Mouse (Mus musculus) hindbrain, postnatal 0 days (tissue): ENCODE results near the gene Dab2ip. TPM values are rescaled to one million over a fixed set of nuclear protein-coding genes. Genes with fewer than 3 reads are reported as not detected.

Experiments used
- ATAC-seq: fragments of 200-750 bp; cut with Nextera tagmentation; 2 replicates; pipeline ENCODE4 v1.8.0; 2017; ENCODE audit warnings: mild to moderate bottlenecking, moderate TSS enrichment, moderate library complexity
- DNase-seq: peaks from one replicate; pipeline ENCODE4 v3.0.0-alpha.2; 2015; ENCODE audit warnings: low spot score
- H3K27ac ChIP-seq: fragments of 300-500 bp; sonication (generic); 2 replicates; pipeline ENCODE4 v1.5.1; 2014; ENCODE audit warnings: mild to moderate bottlenecking
- H3K27me3 ChIP-seq: fragments of 300-500 bp; sonication (generic); 2 replicates; pipeline ENCODE4 v1.6.1; 2014; ENCODE audit warnings: low read length, mixed read lengths; ENCODE audit not compliant: insufficient read depth
- H3K36me3 ChIP-seq: fragments of 300-500 bp; sonication (generic); 2 replicates; pipeline ENCODE4 v1.6.1; 2014; ENCODE audit warnings: low read length, mixed read lengths; ENCODE audit not compliant: insufficient read depth
- H3K4me1 ChIP-seq: fragments of 300-500 bp; sonication (generic); 2 replicates; pipeline ENCODE4 v1.6.1; 2014; ENCODE audit warnings: antibody characterized with exemption, low read length, mixed read lengths; ENCODE audit not compliant: insufficient read depth
- H3K4me2 ChIP-seq: fragments of 300-500 bp; sonication (generic); 2 replicates; pipeline ENCODE4 v1.6.1; 2014; ENCODE audit warnings: low read depth, mild to moderate bottlenecking, low read length, moderate library complexity, mixed read lengths
- H3K4me3 ChIP-seq: fragments of 300-500 bp; sonication (generic); 2 replicates; pipeline ENCODE4 v1.5.1; 2014; ENCODE audit warnings: low read length
- H3K9ac ChIP-seq: fragments of 300-500 bp; sonication (generic); replicated peaks from 2 replicates; pipeline ENCODE4 v1.6.1; 2014; ENCODE audit warnings: mild to moderate bottlenecking, low read length, moderate library complexity, mixed read lengths
- H3K9me3 ChIP-seq: fragments of 300-500 bp; sonication (generic); 2 replicates; pipeline ENCODE4 v1.6.1; 2016; ENCODE audit warnings: low read length, mixed read lengths
- CTCF ChIP-seq: IDR thresholded peaks from 2 replicates; pipeline ENCODE4 v1.5.1; 2016; ENCODE audit warnings: antibody characterized with exemption, control low read depth, low read depth
- WGBS: fragments of 180-500 bp; shearing (Covaris S2); extraction: QIAGEN DNeasy Blood & Tissue Kit; methylation state at CpG from one replicate; pipeline ENCODE4 v1.1.7; 2014; 5-methylcytosine and 5-hydroxymethylcytosine counted together
- polyA plus RNA-seq: library from polyadenylated mRNA; unstranded; fragments of >200 nt; fragmentation: Nextera tagmentation; extraction: Ambion mirVana; gene quantifications from 2 replicates; pipeline ENCODE4 v1.2.1, GENCODE M21; 2015
- total RNA-seq: library from RNA; depleted of rRNA; stranded (reverse); fragments of >200 nt; gene quantifications from 2 replicates; pipeline ENCODE4 v1.2.3, GENCODE M21; 2014

Dab2ip gene
- total and polyA plus RNA-seq, 2 experiments from 2014 or later = 64.5 to 161 TPM

- ATAC-seq (no peak), DNase-seq (no peak)
- no peak overlapping the region for H3K4me3 ChIP-seq
- no peaks in the 10 kb centered on the region for H3K27me3 ChIP-seq
- no peaks in the 10 kb centered on the region; the same call in 1 of the 2 replicates for H3K4me1 ChIP-seq
- no peak overlapping the region for H3K9ac ChIP-seq
- no peak for TF ChIP-seq CTCF
- H3K9me3 ChIP-seq = no peaks in the 10 kb centered on the region
- H3K4me2 ChIP-seq = no peak overlapping the region
- H3K27ac ChIP-seq = no peak overlapping the region
- 85% methylated on average over 7 of the region's 7 CpGs for WGBS
- H3K36me3 ChIP-seq = no peaks in the 10 kb centered on the region
Observed at GRCm38 (mm10) chr2:35642224-35642623, 84.2 kb downstream of the Dab2ip start.

DNA sequence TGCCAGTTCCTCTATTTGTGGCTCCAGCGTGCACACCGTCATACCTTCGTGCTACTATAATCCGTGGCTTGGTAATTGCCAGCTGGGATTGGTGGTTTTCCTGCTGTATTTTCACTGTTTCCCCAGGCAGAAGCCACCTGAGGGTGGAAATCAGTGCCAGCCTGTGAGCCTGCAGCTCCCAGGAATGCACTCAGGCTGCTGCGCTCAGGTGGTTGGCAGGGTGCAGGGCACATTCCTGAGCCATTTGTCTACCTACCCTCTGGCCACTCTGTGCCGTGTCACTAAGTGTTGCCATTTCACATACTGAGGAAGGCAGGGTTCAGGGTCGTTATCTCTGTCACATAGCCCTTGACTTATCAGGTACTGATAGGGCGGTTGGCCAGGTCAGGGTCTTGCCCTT, 88.5 kb downstream of the Dab2ip start:
- DNase-seq (no peak), ATAC-seq (no peak)
- H3K36me3 ChIP-seq = no peaks in the 10 kb centered on the region
- no peaks in the 10 kb centered on the region for H3K4me1 ChIP-seq
- WGBS = 89% methylated on average over 8 of the region's 8 CpGs
- no peak overlapping the region for H3K27ac ChIP-seq
- no peaks in the 10 kb centered on the region for H3K9me3 ChIP-seq
- no peak overlapping the region for H3K9ac ChIP-seq
- no peak overlapping the region for H3K4me3 ChIP-seq
- no peak overlapping the region for H3K4me2 ChIP-seq
- no peaks in the 10 kb centered on the region for H3K27me3 ChIP-seq
- TF ChIP-seq CTCF = no peak

- TF ChIP-seq CTCF = peak; percentile 90
- Histone ChIP-seq H3K4me1 (no peaks in the 10 kb centered on the region), H3K4me2 (no peak overlapping the region), H3K36me3 (no peaks in the 10 kb centered on the region), H3K27ac (no peak overlapping the region), H3K4me3 (no peak overlapping the region), H3K27me3 (no peaks in the 10 kb centered on the region), H3K9me3 (no peaks in the 10 kb centered on the region), H3K9ac (no peak overlapping the region)
- ATAC-seq (peak; percentile 73), DNase-seq (peak; percentile 75)
- 33% methylated on average over 4 of the region's 4 CpGs for WGBS
Observed at GRCm38 (mm10) chr2:35649708-35650107, 91.6 kb downstream of the Dab2ip start.

- H3K4me3 ChIP-seq = no peak overlapping the region
- WGBS = 50% methylated on average over 6 of the region's 6 CpGs
- no peak overlapping the region for H3K27ac ChIP-seq
- H3K4me2 ChIP-seq = no peak overlapping the region
- no peaks in the 10 kb centered on the region for H3K36me3 ChIP-seq
- H3K4me1 ChIP-seq = no peaks in the 10 kb centered on the region
- ATAC-seq = peak; percentile 67
- no peak overlapping the region for H3K9ac ChIP-seq
- TF ChIP-seq CTCF = peak; percentile 61
- H3K9me3 ChIP-seq = no peaks in the 10 kb centered on the region
- peak; percentile 74 for DNase-seq
- no peaks in the 10 kb centered on the region for H3K27me3 ChIP-seq
Observed at GRCm38 (mm10) chr2:35651297-35651731, 93.2 kb downstream of the Dab2ip start.

DNA sequence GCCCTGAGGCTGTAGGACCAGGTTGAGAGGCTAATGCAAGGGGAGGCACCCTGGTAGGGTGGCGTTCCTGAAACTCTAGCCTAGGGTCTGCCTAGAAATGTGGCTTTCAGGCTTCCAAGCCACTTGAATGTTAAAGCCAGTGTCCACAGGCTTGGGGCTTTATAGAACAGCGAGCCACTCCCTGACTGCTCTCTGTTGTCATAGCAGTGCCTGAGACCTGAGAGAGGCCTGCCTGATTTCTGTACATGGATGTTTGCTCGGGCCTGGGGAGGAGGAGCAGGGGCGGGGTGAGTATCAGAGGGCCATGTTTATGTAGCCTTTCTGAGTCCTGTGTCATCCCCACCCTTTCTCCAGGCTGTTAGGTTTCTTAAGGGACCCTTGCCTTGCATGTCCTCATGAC, 94.9 kb downstream of the Dab2ip start:
- TF ChIP-seq CTCF = no peak
- Histone ChIP-seq H3K4me2 (no peak overlapping the region), H3K9ac (no peak overlapping the region), H3K36me3 (no peaks in the 10 kb centered on the region), H3K9me3 (no peaks in the 10 kb centered on the region), H3K4me1 (no peaks in the 10 kb centered on the region), H3K27ac (no peak overlapping the region), H3K27me3 (no peaks in the 10 kb centered on the region), H3K4me3 (no peak overlapping the region)
- ATAC-seq (no peak), DNase-seq (no peak)
- WGBS = 79% methylated on average over 4 of the region's 4 CpGs

- Histone ChIP-seq H3K27me3 (no peaks in the 10 kb centered on the region), H3K9ac (no peak overlapping the region), H3K36me3 (no peaks in the 10 kb centered on the region), H3K27ac (no peak overlapping the region), H3K4me2 (no peak overlapping the region), H3K9me3 (no peaks in the 10 kb centered on the region), H3K4me3 (no peak overlapping the region), H3K4me1 (no peaks in the 10 kb centered on the region)
- no peak for TF ChIP-seq CTCF
- ATAC-seq (no peak), DNase-seq (no peak)
- 82% methylated on average over 6 of the region's 6 CpGs for WGBS
Observed at GRCm38 (mm10) chr2:35654795-35655194, 96.7 kb downstream of the Dab2ip start.

GRCm38 (mm10) chr2:35655996-35656395, 97.9 kb downstream of the Dab2ip start:
- 49% methylated on average over 8 of the region's 8 CpGs for WGBS
- no peak for DNase-seq
- H3K27ac ChIP-seq = no peak overlapping the region

More at GRCm38 (mm10) chr2:35655996-35656395, 97.9 kb downstream of the Dab2ip start:
- H3K4me1 ChIP-seq = no peaks in the 10 kb centered on the region
- TF ChIP-seq CTCF = no peak
- H3K4me2 ChIP-seq = no peak overlapping the region
- no peaks in the 10 kb centered on the region for H3K27me3 ChIP-seq
- H3K9ac ChIP-seq = 0 out of 2 replicates have a peak overlapping the region, but pooled peaks have one; percentile 21
- H3K9me3 ChIP-seq = no peaks in the 10 kb centered on the region
- H3K36me3 ChIP-seq = no peaks in the 10 kb centered on the region
- ATAC-seq = no peak
- no peak overlapping the region for H3K4me3 ChIP-seq
